Mouse (Mus musculus) retina, postnatal 7 days (tissue): ENCODE measurements around the gene Pus7l.

ENCODE experiments used
- DNase-seq: peaks from one replicate; pipeline ENCODE4 v3.0.0-alpha.2; 2012; ENCODE audit warnings: low read depth, low spot score

Gene Pus7l

DNA sequence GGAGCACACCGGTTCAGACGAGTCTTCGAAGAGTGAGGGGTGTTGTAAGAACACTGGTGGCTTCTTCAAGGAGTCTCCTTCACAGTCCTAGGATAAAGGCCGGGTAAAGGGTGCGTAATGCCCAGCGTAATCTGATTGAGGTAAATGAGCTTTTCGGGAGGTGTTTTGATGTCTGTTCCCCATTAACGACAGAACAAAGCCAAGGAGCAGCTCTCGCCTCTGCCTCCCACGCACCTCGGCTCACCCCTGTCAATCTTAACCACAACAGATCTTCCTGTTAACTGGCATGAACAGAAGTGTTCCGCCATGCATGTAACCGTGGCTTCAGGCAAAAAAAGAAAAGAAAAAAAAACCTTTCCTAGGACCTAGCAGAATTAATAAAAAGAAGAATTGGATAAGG, 64.6 kb downstream of the Pus7l start:
- DNase-seq = no peak

DNA sequence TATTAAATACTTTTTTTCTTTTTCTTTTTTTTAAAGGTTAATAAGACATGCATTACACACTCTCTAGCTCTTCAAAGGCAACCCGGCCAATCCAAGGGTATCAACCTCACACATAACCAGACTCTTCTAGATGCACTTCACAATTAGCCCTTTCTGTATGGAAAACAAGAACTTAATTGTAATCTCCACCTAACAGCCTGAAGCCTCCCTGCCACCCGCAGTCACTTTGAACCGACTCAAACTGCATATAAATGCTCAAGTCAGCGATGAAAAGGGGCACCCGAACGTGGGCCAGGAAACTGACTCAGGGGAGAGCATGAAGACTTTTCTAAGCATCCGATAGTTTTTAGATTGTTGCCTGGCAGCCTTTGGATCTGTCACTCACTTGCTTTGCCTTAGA, 66.1 kb downstream of the Pus7l start:
- no peak for DNase-seq

DNA sequence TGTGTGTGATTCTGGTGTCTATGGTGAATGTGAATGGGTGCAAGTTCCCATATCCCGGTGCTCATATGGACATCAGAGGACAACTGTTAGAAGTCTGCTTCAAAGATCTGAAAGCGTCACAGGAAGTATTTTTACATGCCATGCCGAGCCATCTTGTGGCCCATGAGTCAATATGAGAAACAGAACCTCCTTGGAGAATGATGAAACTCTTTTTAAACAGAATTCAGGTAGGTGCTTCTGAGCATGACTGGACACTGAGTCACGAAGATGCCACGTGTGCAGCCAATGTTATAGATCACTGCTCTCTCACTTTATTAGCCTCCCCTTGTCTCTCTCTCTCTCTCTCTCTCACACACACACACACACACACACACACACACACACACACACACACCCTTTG, 67.4 kb downstream of the Pus7l start:
- DNase-seq = no peak
